Mouse (Mus musculus): ENCODE results near the gene Apela.

DNA sequence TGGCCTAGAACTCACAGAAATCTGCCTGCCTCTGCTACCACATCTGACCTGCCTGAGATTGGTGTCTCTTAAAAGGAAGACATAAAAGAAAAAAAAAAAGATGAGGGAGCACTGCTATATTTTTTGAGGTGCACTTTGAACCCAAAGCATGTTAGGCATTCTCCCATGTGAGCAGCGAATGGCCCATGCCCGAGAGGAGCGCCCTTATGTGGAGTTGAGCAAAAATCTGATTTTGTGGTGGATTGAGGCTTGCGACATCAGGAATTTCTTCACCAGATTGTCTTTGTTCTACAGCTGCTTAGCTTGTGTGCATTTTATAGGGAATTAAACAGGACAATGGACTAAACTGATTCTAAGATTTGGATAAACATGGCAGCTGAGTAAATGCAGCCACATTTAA, 10.1 kb upstream of the Apela start:
- TF ChIP-seq CTCF (conservative IDR thresholded peaks at IDR 0.05; ENCODE audit: insufficient read depth, insufficient read length, low read depth, low read length) (no peak), POLR2A (IDR thresholded peaks at IDR 0.05; ENCODE audit: low read depth, low read length) (no peak)

Data from kidney, adult 2 months (tissue).